Mouse (Mus musculus): ENCODE measurements around the gene Nfkb1. TPM values are rescaled to one million over a fixed set of nuclear protein-coding genes. Genes with fewer than 3 reads are reported as not detected.

Gene Nfkb1
- total RNA-seq, 1 experiment from 2014 or later = 259 TPM

DNA sequence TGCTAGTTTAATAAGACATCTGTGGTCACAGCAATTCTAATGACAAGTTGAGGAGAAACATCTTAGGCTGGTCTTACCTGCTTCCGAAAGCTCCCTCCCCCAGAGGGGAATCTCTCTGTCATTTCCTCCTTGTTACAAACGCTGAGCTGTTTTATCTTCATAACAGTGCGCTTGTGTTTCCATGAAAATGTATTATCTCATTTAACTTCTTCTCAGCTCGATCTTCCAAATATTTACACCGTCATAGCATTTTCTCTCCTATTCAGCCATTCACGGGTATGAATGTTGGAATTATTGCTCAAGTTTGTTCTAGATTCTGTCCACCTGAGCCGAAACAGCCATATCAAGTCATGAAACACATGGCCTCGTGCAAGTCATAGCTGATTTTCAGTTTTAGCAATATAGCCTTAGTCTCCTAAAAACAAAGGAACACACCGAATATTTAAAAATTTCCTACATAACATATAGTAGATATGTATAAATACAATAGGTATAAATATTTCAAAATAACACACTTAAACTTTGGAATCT, 19.8 kb upstream of the Nfkb1 start:
- ATAC-seq (replicated peaks; ENCODE audit: insufficient number of reproducible peaks, low FRiP score, low TSS enrichment, poor library complexity, severe bottlenecking) = no peak

DNA sequence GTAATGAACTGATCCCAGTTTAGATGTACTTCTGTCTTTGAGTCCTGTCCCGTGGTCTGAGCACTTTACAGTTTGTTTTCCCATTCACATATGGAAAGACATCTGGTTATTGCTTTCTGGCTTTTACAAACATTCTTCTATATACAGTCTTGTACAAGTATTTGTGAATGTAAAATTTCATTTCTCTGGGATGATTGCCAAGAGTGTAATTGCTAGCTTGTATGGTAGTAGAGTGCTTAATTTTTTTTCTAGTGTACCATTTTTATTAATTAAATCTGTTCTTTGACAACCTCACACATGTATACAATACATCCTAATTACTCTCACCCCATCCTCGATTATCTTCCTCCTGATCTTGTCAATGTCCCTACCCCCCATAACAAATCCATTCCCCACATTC, 12.0 kb upstream of the Nfkb1 start:
- ATAC-seq (replicated peaks; ENCODE audit: insufficient number of reproducible peaks, low FRiP score, low TSS enrichment, poor library complexity, severe bottlenecking) = no peak

DNA sequence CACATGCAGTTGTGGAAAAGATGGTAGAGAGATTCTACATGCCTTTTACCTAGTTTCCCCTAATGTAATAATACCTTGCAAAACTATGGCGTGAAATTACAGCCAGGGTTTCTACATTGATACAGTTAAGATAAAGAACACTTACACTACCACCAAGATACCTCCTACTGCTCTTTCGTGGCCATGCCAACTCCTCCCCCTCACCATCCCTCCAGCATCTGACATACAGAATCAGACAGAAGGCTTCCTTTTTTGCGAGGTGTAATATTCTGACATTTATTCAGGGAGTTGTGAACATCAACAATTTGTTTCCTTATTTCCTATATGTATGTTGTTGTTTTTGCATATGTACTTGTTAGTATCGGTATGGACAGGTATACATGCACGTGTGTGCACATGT, 11.3 kb upstream of the Nfkb1 start:
- no peak for ATAC-seq (replicated peaks; ENCODE audit: insufficient number of reproducible peaks, low FRiP score, low TSS enrichment, poor library complexity, severe bottlenecking)

DNA sequence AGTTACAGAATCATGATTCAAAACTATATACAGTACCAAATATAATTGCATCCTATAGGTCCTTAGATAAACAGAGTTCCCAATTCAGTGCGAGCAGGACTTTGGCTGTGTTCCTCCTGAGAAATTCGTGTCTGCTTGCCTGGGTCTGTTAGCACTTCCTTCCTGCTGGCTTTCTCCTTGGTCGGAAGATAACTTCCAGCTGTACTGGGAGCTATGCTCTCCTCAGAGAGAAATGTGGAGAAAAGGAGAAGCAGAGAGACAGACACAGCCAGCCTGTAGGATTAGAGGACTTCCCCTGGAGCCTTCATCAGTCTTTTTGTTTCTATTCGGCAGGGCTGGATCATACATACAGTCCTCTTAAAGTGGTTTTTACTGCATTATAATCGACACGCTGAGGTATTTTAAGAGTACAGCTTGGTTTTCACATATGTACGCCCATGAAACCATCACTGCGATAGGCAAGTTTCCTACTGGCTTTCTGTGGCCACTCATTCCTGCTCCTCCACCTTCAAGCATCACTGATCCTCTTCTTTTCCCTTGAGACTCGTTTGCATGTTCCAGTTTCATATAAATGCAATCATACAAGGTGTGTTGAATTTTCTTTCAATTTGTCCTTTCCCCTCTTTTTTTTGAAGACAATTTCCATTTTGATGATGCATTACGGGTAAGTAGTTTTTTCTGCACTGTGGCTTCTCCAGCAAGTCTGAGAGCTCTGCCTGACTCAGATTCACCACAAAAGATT, 8.3 kb upstream of the Nfkb1 start:
- ATAC-seq (replicated peaks; ENCODE audit: insufficient number of reproducible peaks, low FRiP score, low TSS enrichment, poor library complexity, severe bottlenecking) = no peak

DNA sequence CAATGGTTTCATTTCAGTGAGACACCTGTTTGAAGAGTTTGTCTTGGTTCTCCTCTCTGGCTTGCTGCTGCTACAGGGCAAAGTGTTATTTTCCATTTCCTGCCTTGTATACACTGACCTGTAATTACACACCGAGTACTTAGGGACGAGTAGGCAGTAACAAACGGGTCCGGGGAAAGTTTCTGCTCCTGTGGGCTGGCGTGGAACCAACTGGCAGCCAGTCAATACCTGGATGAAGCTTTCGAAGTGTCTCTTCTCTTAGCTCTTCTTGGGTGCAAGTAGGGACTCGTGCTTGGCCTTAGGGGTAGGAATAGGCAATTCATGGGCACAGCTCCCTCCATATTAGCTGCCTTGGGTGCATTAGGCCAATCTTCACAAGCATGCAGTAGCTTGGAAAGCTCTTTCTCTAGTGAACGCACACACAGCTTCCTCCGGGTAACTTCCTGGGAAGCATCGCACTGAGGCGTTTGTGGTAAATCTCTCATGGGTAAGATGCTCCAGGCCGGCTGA, 7.2 kb upstream of the Nfkb1 start:
- no peak for ATAC-seq (replicated peaks; ENCODE audit: insufficient number of reproducible peaks, low FRiP score, low TSS enrichment, poor library complexity, severe bottlenecking)

DNA sequence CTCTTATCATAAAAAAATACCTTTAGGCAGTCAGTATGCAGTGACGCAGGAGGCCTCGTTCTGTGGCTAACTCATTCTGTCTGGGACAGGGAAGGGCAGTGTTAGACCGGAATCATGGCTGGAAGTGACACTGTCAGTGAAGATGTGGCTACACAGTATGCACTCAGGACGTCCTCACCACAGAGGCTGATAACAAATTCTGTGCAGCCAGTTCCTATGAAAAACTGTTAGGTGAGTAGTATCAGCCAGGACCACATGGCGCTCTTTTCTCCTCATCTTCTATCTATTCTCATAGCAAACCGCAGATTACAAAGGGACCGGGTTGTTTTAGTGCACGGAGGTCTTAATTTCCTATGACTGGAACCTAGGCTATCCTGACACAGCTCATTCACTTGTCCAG, 4.9 kb upstream of the Nfkb1 start:
- no peak for ATAC-seq (replicated peaks; ENCODE audit: insufficient number of reproducible peaks, low FRiP score, low TSS enrichment, poor library complexity, severe bottlenecking)

DNA sequence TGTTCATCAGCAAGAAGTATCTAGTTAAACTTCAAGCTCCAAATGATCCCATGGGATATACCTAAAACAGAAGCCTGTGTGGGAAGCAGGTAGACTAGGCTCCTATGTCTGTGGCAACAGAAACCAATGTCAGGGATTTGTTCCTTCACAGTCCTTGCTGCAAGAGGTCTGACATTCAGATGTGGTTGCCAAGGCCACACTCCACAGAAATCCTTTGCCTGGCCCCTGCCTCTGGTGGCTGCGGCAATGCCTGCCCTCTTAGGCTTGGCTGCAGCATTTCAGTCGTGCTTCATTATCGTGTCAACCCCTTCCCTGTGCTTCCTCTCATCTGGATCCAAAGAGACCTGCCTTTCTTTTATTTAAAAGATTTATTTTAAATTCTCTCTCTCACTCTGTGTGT, 1.7 kb upstream of the Nfkb1 start:
- no peak for ATAC-seq (replicated peaks; ENCODE audit: insufficient number of reproducible peaks, low FRiP score, low TSS enrichment, poor library complexity, severe bottlenecking)

DNA sequence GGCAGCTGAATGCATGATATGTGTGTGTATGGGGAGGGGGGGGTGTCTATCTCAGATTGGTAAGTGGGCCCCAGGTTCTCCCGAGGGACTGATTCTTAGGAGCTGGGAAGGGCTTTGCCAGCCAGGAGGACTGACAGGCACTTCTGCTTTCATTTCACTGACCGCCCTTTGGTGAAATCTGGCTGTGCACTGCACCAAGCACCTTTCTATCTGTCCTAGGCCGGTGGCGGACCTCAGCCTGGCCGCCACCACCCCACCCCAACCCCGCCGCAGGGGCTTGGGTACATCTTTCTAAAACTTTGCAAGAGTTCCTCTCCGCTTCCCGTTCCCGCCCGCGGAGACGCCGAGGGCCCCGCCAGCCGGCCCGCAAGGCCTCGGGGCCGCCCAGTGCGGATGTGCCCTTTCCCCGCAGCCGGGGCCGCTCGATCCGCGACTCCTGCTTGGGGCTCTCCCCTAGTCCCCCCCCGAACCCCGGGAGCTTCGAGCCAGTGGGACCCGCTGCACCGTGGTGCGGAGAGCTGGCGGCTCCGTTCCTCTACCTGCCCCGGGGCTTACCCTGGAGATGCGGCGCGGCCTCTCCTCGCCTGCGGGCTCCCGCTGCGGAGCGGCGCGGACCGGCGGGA, 668 bp downstream of the Nfkb1 start:
- ATAC-seq (replicated peaks; ENCODE audit: insufficient number of reproducible peaks, low FRiP score, low TSS enrichment, poor library complexity, severe bottlenecking) = no peak

DNA sequence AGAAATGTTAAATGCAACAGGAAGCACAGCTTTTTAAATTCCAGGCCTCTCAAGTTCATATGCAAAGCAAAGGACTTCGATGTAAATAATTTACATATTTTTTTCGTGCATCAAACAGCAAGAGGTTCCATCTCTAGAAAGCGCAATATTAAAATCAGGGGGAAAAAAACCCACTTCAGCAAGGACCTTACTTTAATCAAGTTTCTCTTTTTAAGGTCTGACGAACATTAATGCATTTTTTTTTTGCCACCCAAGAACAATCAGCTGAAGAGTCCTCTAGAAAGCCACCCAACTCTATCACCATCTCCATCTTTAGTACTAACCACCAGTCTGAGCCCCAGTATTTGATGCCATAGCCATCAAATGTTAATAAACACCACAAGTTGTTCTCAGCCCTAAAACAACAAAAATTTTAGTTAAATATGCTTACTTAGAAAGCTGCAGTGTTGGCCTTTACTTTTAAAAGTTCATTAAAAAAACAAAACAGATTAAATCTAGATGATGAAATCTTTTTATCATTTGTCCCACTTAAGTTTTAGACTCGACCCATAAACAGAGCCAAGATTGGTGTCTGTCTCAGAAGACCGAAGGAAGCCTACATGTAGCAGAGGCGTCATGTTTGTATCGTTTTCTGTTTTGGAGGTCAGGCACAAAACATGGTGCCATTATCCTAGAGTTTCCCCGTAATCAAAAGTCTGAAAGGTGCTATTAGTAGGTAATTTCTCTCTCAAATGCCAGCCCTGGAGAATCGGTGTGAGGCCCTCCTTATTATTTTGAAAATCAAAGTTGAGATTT, 1.4 kb downstream of the Nfkb1 start:
- no peak for ATAC-seq (replicated peaks; ENCODE audit: insufficient number of reproducible peaks, low FRiP score, low TSS enrichment, poor library complexity, severe bottlenecking)

DNA sequence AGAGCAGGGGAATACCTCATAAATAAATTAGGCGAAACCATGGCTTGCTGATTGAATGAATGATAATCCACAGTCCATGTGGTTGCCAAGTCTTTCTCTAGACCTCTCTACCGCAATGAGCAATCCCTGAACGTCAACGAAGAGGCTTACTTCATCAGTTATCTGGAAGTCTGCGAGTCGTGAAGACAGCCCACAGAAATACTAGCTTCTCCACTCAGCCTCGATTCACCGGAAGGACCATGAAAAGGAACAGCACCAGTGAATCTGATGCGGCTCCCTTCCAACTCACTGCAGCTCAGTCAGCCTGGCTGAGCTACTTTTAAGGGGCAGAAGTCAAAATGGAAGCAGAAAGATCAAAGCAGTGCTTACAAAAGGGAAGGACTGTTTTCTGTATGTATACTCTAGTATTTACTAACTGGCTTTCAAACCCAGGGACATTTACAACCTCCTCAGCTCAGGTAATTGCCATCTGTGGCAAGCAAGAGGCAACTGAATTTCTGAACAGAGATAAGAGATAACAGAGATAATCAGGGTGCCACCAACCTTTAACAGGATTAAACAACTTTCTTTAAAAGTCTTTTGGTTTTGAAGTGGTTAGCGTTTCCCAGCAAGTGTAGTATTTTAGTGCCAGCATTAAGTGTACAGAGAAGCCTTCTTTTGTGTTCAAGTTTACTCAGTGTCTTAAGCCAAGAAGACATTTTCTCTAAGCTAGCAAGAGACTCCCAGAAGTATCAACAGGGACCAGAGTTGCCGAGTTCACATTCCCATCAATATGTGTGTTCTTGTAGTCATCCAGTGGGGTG, 2.2 kb downstream of the Nfkb1 start:
- ATAC-seq (replicated peaks; ENCODE audit: insufficient number of reproducible peaks, low FRiP score, low TSS enrichment, poor library complexity, severe bottlenecking) = no peak

DNA sequence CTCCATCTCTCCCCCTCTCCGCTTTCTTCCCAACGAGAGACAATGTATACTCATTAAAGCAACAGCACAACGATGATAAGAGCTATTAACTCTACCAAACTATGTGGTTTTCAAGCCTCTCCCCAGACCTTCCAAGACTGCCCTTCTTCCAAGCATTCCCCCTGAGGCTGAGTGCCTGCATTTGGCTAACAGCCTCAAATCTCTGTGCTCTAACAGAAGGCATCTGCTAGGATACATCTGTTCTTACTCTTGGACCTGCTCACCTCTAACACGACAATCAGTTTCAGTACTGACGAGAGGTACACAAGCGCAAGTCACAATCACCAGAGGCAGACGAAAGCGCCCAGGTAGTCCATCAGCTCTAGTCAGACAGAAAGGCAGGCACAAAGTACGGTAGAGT, 3.4 kb downstream of the Nfkb1 start:
- ATAC-seq (replicated peaks; ENCODE audit: insufficient number of reproducible peaks, low FRiP score, low TSS enrichment, poor library complexity, severe bottlenecking) = no peak

DNA sequence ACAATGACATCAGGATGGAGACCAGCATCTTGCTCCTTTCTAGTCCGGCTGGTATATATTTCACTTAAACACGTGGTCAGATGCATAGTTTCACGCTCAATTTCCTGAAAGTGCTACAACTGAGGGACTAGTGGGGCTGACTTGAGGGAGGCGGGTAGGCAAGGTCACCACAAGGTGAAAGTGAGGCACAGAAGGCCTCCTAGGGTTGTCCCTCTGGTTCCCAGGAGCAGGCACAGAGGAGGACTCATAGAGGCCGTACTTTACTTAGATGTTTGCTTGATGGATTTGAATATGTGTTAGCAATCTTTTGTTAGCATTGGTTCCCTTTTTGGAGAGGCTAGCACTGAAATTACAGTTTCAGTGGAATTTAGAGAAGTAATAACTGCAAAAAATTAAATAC, 4.9 kb downstream of the Nfkb1 start:
- peak; percentile 60 for ATAC-seq (replicated peaks; ENCODE audit: insufficient number of reproducible peaks, low FRiP score, low TSS enrichment, poor library complexity, severe bottlenecking)

DNA sequence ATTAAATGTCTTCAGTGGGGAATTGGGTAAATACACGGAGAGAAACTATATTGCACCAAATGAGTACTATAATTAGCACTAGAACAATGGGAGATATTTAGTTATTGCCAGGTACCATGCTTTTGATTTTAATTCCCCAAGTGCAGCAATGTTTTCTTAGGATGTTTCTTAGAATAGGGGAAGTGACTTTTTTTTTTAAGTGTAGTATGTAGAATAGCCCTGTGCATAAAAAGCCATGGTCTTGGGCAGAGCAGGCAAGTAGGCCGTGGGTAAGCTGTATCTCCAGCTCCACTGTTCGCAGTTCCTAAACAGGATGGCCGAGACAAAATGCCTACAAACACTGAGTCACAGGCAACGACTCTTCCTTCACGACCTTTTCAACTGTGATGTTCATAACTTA, 8.1 kb downstream of the Nfkb1 start:
- 0 out of 2 replicates have a peak, but pooled peaks have one; percentile 19 for ATAC-seq (replicated peaks; ENCODE audit: insufficient number of reproducible peaks, low FRiP score, low TSS enrichment, poor library complexity, severe bottlenecking)

DNA sequence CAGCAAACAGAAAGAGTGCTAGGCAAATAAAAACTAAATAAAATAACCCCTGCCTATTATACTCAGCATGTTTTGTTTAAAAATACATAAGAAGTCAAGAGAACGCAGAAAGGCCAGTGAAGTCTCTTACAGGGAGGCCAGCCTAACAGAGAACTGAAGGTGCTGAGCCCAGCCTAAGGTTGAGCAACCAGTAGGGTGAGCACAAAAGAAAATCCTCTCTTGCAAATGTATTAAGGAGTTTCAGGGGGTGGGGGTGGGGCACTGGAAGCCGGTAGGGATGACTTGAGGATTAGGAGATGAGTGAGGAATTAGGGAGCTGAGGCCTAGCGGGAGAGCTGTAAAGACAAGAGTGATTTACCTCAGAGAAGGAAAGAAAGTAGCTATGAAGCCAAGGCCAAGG, 9.1 kb downstream of the Nfkb1 start:
- no peak for ATAC-seq (replicated peaks; ENCODE audit: insufficient number of reproducible peaks, low FRiP score, low TSS enrichment, poor library complexity, severe bottlenecking)

DNA sequence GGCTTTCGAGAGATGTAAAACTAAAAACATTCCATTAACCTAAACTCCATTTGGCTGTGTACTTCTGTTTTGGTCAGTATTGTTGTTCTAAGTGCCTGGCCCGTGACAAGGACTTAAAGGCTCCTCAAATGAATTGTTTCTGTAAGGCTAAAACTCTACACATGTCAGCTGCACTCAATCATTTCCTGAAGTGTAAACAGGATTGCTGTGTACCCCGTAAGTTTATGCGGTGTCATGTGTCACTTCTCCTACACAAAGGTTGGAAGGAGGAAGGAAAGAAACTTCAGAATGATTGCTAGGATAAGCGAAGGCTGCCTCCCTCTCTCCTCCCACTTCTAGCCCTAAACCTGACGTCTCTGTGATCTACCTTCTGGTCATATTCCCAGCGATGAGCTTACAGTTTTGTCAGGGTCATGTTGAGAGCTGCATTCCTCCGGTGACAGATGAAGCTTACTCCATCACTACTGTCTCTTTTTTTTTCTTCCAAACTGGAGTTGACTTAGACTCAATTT, 10.0 kb downstream of the Nfkb1 start:
- ATAC-seq (replicated peaks; ENCODE audit: insufficient number of reproducible peaks, low FRiP score, low TSS enrichment, poor library complexity, severe bottlenecking) = no peak

DNA sequence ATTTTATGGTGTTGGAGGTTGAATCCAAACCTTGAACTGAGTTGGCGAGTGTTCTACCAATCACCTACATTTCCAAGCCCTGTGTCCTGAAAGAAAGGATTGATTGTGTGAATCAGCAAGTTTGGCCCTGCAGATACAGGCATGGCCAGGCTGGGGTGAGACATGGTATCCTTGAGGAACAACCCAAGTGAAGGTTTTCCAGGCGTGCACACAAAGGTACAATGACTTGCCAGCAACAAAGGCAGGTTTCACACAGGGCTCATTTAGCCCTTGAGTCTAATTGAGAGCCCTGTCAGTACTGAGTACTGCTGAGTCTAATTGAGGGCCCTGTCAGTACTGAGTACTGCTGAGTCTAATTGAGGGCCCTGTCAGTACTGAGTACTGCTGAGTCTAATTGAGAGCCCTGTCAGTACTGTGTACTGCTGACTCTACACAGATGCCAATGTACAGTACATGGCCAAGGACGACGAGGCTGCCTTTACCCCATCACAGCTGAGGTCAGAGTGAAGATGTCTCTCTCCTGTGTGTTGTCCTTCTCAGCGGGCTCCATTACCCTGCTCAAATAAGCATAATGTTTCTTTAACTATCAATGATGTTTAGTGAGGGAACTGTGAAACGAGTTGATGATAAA, 11.0 kb downstream of the Nfkb1 start:
- no peak for ATAC-seq (replicated peaks; ENCODE audit: insufficient number of reproducible peaks, low FRiP score, low TSS enrichment, poor library complexity, severe bottlenecking)

DNA sequence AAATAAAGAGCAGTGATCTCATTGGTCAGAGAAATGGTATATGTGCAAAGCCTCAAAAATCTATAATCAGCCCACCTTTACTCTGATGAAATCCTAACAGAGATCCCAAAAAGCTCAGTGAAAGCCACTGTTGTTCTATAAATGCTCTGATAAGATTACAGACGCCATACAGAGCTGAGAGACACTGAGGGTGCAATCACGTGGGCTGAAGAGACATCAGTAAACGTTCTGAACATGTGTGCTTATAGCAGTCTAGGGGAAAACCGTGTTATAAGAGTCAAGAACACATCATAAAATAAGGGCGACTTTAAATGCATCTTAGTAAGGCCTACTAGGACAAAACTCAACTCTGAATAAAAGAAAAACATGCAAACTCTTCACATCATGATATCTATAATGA, 14.3 kb downstream of the Nfkb1 start:
- ATAC-seq (replicated peaks; ENCODE audit: insufficient number of reproducible peaks, low FRiP score, low TSS enrichment, poor library complexity, severe bottlenecking) = no peak

DNA sequence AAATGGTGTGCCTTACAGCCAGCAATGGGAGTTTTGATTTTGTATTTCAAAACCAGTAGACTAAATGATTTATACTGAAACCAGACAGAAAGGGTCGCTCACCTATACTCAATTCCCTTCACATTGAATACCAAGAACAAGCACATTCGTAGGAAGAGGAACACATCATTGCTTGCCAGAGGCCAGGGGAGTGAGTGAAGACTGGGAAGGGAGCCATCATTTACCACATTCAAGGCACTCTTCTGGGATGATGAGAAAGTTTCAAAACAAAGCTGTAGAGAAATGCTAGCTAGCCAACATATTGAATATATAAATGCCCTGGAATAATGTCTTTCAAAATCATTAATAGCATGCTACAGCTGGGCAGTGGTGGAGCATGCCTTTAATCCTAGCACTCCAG, 15.0 kb downstream of the Nfkb1 start:
- ATAC-seq (replicated peaks; ENCODE audit: insufficient number of reproducible peaks, low FRiP score, low TSS enrichment, poor library complexity, severe bottlenecking) = no peak
